Mouse (Mus musculus) bone marrow, adult 2 months (tissue): ENCODE data around the gene Gm13212.

Source experiments
- CTCF ChIP-seq: fragments of 200-500 bp; IDR thresholded peaks from 2 replicates; pipeline ENCODE4 v1.5.1; 2011; ENCODE audit warnings: low read length, control low read depth; ENCODE audit not compliant: control insufficient read depth, insufficient read depth
- POLR2A ChIP-seq: fragments of 200-500 bp; IDR thresholded peaks from 2 replicates; pipeline ENCODE4 v1.6.1; 2011; ENCODE audit warnings: low read depth, mild to moderate bottlenecking, control low read depth, low read length, borderline replicate concordance; ENCODE audit not compliant: control insufficient read depth

DNA sequence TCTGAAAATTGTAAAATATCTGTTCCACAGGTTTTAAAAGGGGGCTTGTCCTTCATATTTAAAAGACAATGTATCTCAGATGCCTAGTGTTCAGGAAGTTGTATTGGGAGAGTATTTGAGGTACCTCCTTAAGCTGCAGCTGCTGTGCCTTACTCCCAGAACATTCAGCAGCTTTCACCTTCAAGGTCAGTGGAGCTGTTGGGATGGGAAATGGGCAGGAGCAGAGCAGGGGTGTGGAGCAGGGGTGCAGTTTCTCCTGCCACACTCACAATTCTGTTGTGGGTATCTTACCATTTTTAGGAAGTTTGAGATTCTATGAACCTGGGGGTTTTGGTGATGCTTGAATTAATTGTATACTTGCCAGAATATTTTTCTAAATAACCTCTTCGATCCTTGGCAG, 28.3 kb upstream of the Gm13212 start:
- no peak for TF ChIP-seq CTCF
- TF ChIP-seq POLR2A = no peak
